Mouse (Mus musculus) thymus, postnatal 10 days (tissue): ENCODE measurements around the gene Slc6a6.
A peak's percentile ranks its signal among the peaks of the same experiment; 100 is the strongest.

Source experiments
- DNase-seq, 2 experiments: peaks; one replicate each; pipeline ENCODE4 v3.0.0; 2021; ENCODE audit warnings: low spot score in 2 of 2

Slc6a6 gene

GRCm38 (mm10) chr6:91683602-91684473 lies at the start of gene Slc6a6:
Gene Slc6a6, plus strand, starts transcription at chr6:91684053.
- DNase-seq: peak; percentile 83 to 89

GRCm38 (mm10) chr6:91634417-91634816 lies 49.4 kb upstream of the Slc6a6 start:
- no peak for DNase-seq

GRCm38 (mm10) chr6:91634876-91635275 lies 49.0 kb upstream of the Slc6a6 start:
- DNase-seq: no peak

GRCm38 (mm10) chr6:91638204-91638995 lies 45.5 kb upstream of the Slc6a6 start:
- no peak for DNase-seq

- DNase-seq: no peak
Observed at GRCm38 (mm10) chr6:91643011-91643410, 40.8 kb upstream of the Slc6a6 start.

GRCm38 (mm10) chr6:91643416-91643921 lies 40.4 kb upstream of the Slc6a6 start:
- DNase-seq: no peak

GRCm38 (mm10) chr6:91646019-91646418 lies 37.8 kb upstream of the Slc6a6 start:
- no peak for DNase-seq

GRCm38 (mm10) chr6:91646822-91647221 lies 37.0 kb upstream of the Slc6a6 start:
- no peak for DNase-seq

GRCm38 (mm10) chr6:91647385-91647791 lies 36.5 kb upstream of the Slc6a6 start:
- DNase-seq: no peak

GRCm38 (mm10) chr6:91650255-91650654 lies 33.6 kb upstream of the Slc6a6 start:
- no peak for DNase-seq

- no peak for DNase-seq
Observed at GRCm38 (mm10) chr6:91652296-91652695, 31.6 kb upstream of the Slc6a6 start.

- no peak for DNase-seq
Observed at GRCm38 (mm10) chr6:91655244-91655643, 28.6 kb upstream of the Slc6a6 start.

GRCm38 (mm10) chr6:91655874-91656433 lies 27.9 kb upstream of the Slc6a6 start:
- no peak for DNase-seq

- DNase-seq: no peak
Observed at GRCm38 (mm10) chr6:91658288-91658687, 25.6 kb upstream of the Slc6a6 start.

GRCm38 (mm10) chr6:91659841-91660509 lies 23.9 kb upstream of the Slc6a6 start:
- DNase-seq: peak in 1 of 2 experiments; percentile 19

- no peak for DNase-seq
Observed at GRCm38 (mm10) chr6:91662301-91662700, 21.6 kb upstream of the Slc6a6 start.

- DNase-seq: no peak
Observed at GRCm38 (mm10) chr6:91663616-91664015, 20.2 kb upstream of the Slc6a6 start.

- no peak for DNase-seq
Observed at GRCm38 (mm10) chr6:91665267-91665666, 18.6 kb upstream of the Slc6a6 start.

GRCm38 (mm10) chr6:91665990-91666700 lies 17.7 kb upstream of the Slc6a6 start:
- DNase-seq: no peak

GRCm38 (mm10) chr6:91667141-91667540 lies 16.7 kb upstream of the Slc6a6 start:
- no peak for DNase-seq

- DNase-seq: no peak
Observed at GRCm38 (mm10) chr6:91668276-91668675, 15.6 kb upstream of the Slc6a6 start.
